In the genomic region with DNA sequence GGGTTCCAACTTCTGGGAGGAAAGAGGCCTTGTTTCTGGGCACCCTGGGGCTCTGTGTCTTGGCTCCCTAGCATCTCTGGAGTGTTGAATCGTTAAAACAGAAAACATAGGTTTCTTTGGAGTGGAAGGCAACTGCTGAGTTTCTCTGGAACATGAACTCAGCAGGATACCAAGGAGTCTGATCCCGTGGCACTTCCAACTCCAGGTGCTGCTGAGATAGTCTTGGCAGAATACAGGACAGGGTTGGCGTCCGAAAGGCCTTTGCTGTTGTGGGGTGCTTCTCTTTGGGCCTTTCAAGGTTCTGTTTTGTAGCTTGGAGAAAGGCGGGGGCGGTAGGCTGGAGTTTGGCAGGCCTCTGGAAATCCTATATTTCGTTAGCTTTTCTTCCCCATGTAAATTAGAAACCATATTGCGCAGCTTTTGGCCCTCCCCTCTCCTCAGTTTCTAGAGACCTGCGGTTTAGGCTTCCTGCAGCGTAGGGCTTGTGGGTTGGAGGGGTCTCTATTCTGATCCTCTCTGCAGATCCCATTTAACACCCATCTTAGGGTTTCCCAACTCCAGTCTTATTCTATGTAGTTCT, we compare ENCODE assay signal across 10 mouse cellular contexts. TPM values are rescaled to one million over a fixed set of nuclear protein-coding genes. Genes with fewer than 3 reads are reported as not detected.
DNase-seq lines count a peak whose midpoint lies in the region; ATAC-seq and TF ChIP-seq lines count a peak whose summit lies in the region.
"Had no signal": no experiment of that assay in that cellular context is flagged by ENCODE, and none has a peak within 500 bp of the region (broad histone marks: within the 10 kb centered on the region; RNA-seq: fewer than 3 reads in every experiment).

No protein-coding gene starts in this region.

- no peak for TF ChIP-seq POLR2A in small intestine, adult 2 months (IDR thresholded peaks at IDR 0.05; ENCODE audit: low read depth, low read length)

- DNase-seq in CD4-positive, CD25-positive, alpha-beta regulatory T cell, adult 2 months (ENCODE audit: low read depth, low spot score): peak; percentile 26
- DNase-seq in lung, postnatal 4 days: peak; percentile 29 to 39
- DNase-seq in lung, postnatal 10 days: no peak
- peak; percentile 15 for DNase-seq in hindbrain, postnatal 0 days (ENCODE audit: low spot score)
- no peak for DNase-seq in adrenal gland, postnatal 36 days
- DNase-seq in adipocyte (ENCODE audit: low spot score): no peak

- no peak for TF ChIP-seq CTCF in hindbrain, postnatal 0 days (IDR thresholded peaks at IDR 0.05; ENCODE audit: low read depth)
- 0 out of 2 replicates have a peak, but pooled peaks have one; percentile 7 for TF ChIP-seq CTCF in small intestine, adult 2 months (IDR thresholded peaks at IDR 0.05; ENCODE audit: extremely low read depth, insufficient read length, insufficient replicate concordance, low read depth, low read length)

- no peaks in the 10 kb centered on the region for H3K9me3 ChIP-seq in hindbrain, postnatal 0 days (ENCODE audit: low read length)
- H3K9me3 ChIP-seq: liver, embryonic 13.5 days had no signal

- H3K36me3 ChIP-seq in hindbrain, postnatal 0 days (ENCODE audit: insufficient read depth, low read length): no peaks in the 10 kb centered on the region
- no peaks in the 10 kb centered on the region for H3K36me3 ChIP-seq in small intestine, adult 2 months (ENCODE audit: control insufficient read depth, insufficient read depth, low read length)
- H3K36me3 ChIP-seq: liver, embryonic 13.5 days had no signal

- peaks cover 58% of the 10 kb centered on the region for H3K27me3 ChIP-seq in hindbrain, postnatal 0 days (ENCODE audit: insufficient read depth, low read length)
- peaks cover 94% of the 10 kb centered on the region for H3K27me3 ChIP-seq in small intestine, adult 2 months (ENCODE audit: control insufficient read depth, insufficient read depth, low read length)

- peak overlapping the region; percentile 40 for H3K4me3 ChIP-seq in hindbrain, postnatal 0 days (ENCODE audit: low read length)
- H3K4me3 ChIP-seq in small intestine, adult 2 months (ENCODE audit: low read depth, low read length): no peak overlapping the region
- H3K4me3 ChIP-seq: liver, embryonic 13.5 days had no signal

- WGBS in hindbrain, postnatal 0 days: 5% methylated on average over 10 of the region's 10 CpGs
- 12% methylated on average over 10 of the region's 10 CpGs for WGBS in small intestine, adult 2 months

- peak overlapping the region; percentile 57 for H3K9ac ChIP-seq in hindbrain, postnatal 0 days (replicated peaks; ENCODE audit: low read length)
- H3K9ac ChIP-seq: liver, embryonic 13.5 days had no signal

- H3K4me2 ChIP-seq in hindbrain, postnatal 0 days (ENCODE audit: low read depth, low read length): peak overlapping the region; percentile 51
- H3K4me2 ChIP-seq: liver, embryonic 13.5 days had no signal

- ATAC-seq in CD4-positive, CD25-positive, alpha-beta regulatory T cell, adult 4 months: no peak
- no peak for ATAC-seq in hindbrain, postnatal 0 days

- no peaks in the 10 kb centered on the region for H3K4me1 ChIP-seq in hindbrain, postnatal 0 days (ENCODE audit: insufficient read depth, low read length)
- H3K4me1 ChIP-seq in small intestine, adult 2 months (ENCODE audit: control insufficient read depth, insufficient read depth, insufficient read length, low read length): no peaks in the 10 kb centered on the region; the same call in 1 of the 2 replicates

- H3K27ac ChIP-seq in hindbrain, postnatal 0 days: peak overlapping the region; percentile 77; the same call in 1 of the 2 replicates
- no peak overlapping the region for H3K27ac ChIP-seq in small intestine, adult 2 months (ENCODE audit: insufficient read depth, low read depth, low read length)
- H3K27ac ChIP-seq: kidney, postnatal 0 days; liver, embryonic 13.5 days had no signal

RNA-seq across cellular contexts. Expression of a gene that starts 2.2 kb away (rescaled TPM):
- not detected for polyA plus RNA-seq in CD4-positive, CD25-positive, alpha-beta regulatory T cell, adult 4 months (2017; shearing (Covaris generic))
- 70.4 and 79.8 TPM in 2 replicates for total RNA-seq in hindbrain, postnatal 0 days (2014; rRNA removed)
- 16.5 and 16.7 TPM in 2 replicates for polyA plus RNA-seq in hindbrain, postnatal 0 days (2015; fragmentation: Nextera tagmentation; extraction: Ambion mirVana)
- polyA plus RNA-seq in small intestine, adult 2 months (2012; rRNA removed): not detected in 2 replicates
- not detected for total RNA-seq in adrenal gland, postnatal 36 days (2021)
- polyA plus RNA-seq: kidney, postnatal 0 days; liver, embryonic 13.5 days had no signal

RNA-seq across cellular contexts. Expression of a gene that starts 11.9 kb away (rescaled TPM):
- polyA plus RNA-seq in CD4-positive, CD25-positive, alpha-beta regulatory T cell, adult 4 months (2017; shearing (Covaris generic)): 1 to 10 TPM; 2.1 to 2.9 TPM
- 18.0 and 25.4 TPM in 2 replicates for total RNA-seq in hindbrain, postnatal 0 days (2014; rRNA removed)
- polyA plus RNA-seq in hindbrain, postnatal 0 days (2015; fragmentation: Nextera tagmentation; extraction: Ambion mirVana): 8.0 and 8.6 TPM in 2 replicates
- polyA plus RNA-seq in small intestine, adult 2 months (2012; rRNA removed): 5.5 and 7.7 TPM in 2 replicates
- 10 to 100 TPM; 11.0 to 11.9 TPM for total RNA-seq in adrenal gland, postnatal 36 days (2021)

RNA-seq across cellular contexts. Expression of a gene that starts 52.4 kb away (rescaled TPM):
- 100 to 1,000 TPM; 121 to 150 TPM for polyA plus RNA-seq in CD4-positive, CD25-positive, alpha-beta regulatory T cell, adult 4 months (2017; shearing (Covaris generic))
- total RNA-seq in hindbrain, postnatal 0 days (2014; rRNA removed): 25.9 and 32.4 TPM in 2 replicates
- 29.7 and 30.3 TPM in 2 replicates for polyA plus RNA-seq in hindbrain, postnatal 0 days (2015; fragmentation: Nextera tagmentation; extraction: Ambion mirVana)
- polyA plus RNA-seq in small intestine, adult 2 months (2012; rRNA removed): 3.6 and 3.9 TPM in 2 replicates
- total RNA-seq in adrenal gland, postnatal 36 days (2021): 10 to 100 TPM in 1 of 2 experiments, 1 to 10 TPM in 1; 8.8 to 14.1 TPM

Comparison
In these comparisons a context has a peak if more than half of its experiments do, and no peak if none do; other contexts are left out.
1. DNase-seq: peak in CD4-positive, CD25-positive, alpha-beta regulatory T cell, adult 2 months (single experiment), lung, postnatal 4 days (2 of 2) and hindbrain, postnatal 0 days (single experiment); none in lung, postnatal 10 days (single experiment), adrenal gland, postnatal 36 days (0 of 2) and adipocyte (single experiment).
2. RNA of a gene that starts 2.2 kb away (polyA plus RNA-seq): 16.5 to 16.7 TPM in hindbrain, postnatal 0 days; not detected in CD4-positive, CD25-positive, alpha-beta regulatory T cell, adult 4 months and not detected in small intestine, adult 2 months; every median in the first group is over 10 times any median in the second.